Mouse (Mus musculus) layer of hippocampus, adult 8-10 months (tissue): ENCODE measurements around the gene Frem2. TPM values are rescaled to one million over a fixed set of nuclear protein-coding genes. Genes with fewer than 3 reads are reported as not detected.

ENCODE experiments used
- DNase-seq, 2 experiments: peaks; one replicate each; pipeline ENCODE4 v3.0.0; 2022; ENCODE audit warnings: low spot score in 2 of 2
- total RNA-seq, 4 experiments: library from RNA; stranded (reverse); gene quantifications; 2 replicates each; pipeline ENCODE4 v1.2.4; 2022

Frem2 gene
- total RNA-seq, 4 experiments from 2014 or later = 2.4 to 2.9 (median 2.8) TPM

DNA sequence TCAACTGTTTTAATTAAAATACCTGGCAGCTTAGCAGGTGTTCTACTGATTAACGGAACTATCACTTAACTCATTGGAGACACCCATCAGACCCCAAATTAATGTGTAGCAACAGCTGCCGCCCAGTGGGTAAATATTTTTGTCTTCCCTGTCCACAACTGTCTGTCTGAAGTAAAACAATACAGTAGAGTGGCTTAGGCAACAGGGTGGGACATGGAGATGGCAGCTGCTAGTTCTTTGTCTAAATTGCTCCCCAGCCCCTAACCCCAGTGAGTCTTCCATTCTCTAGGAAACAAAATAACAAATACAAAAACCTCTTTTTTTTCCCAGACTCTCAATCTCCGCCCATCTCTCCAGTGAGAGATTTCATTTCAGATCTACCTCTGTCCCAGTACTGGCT lies 36.2 kb downstream of the Frem2 start:
- DNase-seq = no peak

DNA sequence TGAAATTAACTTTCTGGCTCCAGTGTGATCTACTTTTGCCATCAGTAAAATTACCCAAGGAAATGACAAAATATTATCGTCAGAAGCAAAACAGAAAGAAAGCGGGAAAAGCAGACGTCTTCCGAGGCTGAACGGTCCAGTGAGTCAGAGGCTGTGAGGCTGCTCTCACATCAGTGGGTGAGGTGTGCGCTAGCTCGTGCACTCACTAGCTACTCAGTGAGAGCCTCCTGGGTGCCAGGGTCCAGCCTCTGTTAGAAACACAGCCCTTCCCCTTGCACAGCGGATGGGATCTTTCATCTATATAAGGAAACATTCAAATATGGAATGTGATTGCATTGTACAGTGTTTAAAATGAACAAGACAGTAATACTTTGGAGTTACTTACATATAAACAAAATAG lies 36.8 kb downstream of the Frem2 start:
- DNase-seq = no peak

DNA sequence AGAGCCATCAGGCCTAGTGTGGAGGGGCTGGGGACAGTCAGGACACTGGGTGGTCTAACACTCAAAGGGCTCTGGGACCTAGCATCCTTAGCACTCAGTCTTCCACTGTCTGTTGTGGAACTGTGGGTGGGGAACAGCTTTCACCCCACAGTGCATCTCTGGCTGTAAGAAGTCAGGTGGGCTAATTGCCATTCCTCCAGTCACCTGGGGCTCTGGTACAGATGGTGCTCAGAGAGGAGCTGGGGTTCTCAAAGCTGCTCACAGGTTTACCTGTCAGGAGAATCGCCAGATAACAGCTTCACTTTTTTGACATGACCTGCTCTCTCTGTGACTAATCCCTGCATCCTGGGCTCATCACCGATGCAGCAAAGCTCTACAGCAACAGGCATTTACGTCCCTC lies 46.0 kb downstream of the Frem2 start:
- DNase-seq = no peak

DNA sequence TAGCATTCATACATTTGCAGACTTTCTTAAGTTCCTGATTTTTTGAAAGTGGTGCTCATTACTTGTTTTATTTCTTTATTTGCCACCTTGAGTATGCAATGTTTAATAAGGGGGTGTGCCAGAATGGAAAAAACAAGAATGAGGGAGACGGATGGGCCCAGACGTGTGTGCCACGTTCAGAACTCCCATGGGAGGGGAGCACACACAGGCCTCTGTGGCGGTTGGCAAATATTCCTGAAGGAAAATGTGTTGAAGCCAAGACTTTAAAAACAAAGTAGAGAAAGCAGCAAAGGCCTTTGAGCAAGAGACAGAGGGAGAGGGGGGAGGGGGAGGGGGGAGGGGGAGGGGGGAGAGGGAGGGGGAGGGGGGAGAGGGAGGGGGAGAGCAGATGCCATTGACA lies 47.3 kb downstream of the Frem2 start:
- no peak for DNase-seq

DNA sequence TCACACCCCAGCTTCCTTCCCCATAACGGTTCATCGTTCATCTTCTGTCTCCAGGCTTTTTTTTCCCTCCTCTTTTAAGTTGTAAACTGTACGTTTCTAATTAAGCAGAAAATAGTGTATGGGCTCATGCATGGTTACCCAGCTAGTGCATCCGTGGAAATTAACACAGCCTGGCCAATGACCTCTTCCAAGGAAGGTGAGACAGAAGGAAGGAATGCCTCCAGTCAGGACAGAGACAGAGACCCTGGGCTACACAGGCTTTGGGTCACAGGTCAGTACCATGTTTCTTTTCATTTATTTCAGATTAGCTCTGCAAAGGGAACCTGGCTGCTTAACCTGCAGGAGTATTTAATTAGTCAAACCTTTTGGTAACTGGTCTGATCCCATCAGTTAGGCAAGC lies 57.0 kb downstream of the Frem2 start:
- no peak for DNase-seq

DNA sequence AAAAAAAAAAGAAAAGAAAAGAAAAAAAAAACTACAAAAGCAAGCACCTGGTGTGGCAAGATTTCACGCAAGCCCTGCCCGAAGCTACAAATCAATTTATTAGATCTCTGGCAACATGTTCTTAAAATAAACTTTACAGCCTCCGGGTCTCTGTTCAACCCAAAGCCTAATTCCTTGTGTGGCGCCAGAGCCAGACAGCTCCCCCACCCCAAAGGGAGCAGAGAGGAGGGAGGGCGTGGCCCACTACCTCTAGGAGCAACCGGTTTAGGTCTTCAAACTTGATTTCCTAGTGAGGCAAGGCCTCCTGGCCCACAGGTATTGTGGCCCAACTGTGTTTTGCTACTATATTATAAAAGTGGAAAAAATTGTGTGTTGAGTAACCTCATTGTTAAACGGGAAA lies 57.8 kb downstream of the Frem2 start:
- no peak for DNase-seq

DNA sequence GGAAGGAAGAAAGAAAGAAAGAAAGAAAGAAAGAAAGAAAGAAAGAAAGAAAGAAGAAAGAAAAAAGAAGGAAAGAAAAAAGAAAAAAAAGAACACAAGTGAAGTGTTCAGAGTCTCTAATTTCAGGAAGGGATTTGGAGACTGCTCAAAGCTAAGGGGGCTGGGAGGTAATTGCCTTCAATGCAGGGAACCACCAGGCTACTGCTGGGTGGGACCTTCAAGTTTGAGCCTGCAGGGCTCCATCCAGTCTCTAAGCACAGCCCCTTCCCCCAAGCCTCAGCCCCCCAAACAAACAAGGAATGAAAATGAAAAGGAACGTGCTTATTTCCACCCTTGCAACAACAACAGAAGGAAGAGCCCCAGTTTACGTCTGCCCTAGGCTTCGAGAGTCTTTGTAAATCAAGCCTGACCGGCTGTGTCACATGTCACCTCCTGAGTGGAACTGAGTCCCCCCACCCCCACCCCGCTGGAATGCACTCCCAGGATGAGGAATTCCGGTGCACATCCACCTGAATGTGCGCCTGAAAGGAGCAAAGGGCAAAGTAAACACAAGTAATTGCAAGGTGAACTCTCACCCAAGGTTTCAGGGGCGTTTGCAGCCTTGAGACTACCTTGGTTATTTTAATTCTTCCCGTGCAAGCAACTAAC lies 58.9 kb downstream of the Frem2 start:
- no peak for DNase-seq

DNA sequence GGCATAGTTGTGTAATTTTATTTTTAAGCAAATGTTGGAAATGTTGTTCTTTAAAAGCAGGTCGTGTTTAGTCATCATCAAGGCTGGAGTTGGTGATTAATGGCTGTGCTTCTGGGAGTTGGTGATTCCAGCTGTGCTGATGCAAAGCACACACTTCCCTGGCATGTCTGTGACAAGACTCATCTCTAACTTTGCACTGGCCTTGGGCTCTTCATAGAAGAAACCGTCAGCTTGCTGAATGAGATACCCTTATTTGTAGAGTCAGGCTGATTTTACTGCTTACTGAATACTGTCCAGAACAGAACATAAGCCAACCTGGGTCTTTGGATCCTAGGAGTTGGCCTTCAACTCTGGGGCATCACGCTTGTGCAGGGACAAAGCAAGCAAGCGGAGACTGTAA lies 62.7 kb downstream of the Frem2 start:
- no peak for DNase-seq

DNA sequence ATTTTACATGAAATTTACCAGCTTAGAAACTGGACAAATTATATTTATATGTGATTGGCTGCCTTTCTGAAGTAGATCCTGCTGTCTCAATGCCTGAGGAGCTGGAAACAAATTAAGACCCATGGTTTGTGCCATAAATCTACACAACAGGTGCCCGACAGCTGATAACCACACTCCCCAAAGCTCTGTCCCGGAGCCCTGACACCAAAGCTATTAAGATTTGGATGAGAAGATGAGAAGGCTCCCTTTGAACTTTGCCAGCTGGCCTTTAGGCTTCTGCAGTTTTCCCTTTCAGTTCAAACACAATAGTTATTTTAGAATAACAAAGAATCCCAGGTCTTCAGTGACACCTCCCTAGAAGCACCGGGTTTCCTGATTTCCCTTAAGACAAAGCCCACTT lies 63.4 kb downstream of the Frem2 start:
- no peak for DNase-seq

DNA sequence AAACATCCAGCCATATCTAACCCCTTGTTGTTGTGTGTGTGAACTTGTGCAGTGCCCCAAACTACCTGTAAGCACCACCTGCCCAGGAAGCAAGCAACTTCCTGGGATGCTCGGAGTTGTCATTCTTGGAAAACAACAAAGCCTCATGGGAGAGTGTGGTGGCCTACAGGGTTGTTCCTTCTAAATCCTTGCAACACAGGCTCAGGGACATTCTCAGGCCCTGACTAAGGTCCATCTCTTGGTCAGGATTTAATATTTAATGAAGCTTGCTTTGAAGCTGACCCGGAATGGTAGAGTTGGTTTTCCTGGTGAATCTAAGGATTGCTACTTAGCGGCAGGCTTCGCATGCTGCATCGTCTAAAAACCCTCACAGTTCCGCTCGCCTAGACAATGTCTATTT lies 65.1 kb downstream of the Frem2 start:
- no peak for DNase-seq

DNA sequence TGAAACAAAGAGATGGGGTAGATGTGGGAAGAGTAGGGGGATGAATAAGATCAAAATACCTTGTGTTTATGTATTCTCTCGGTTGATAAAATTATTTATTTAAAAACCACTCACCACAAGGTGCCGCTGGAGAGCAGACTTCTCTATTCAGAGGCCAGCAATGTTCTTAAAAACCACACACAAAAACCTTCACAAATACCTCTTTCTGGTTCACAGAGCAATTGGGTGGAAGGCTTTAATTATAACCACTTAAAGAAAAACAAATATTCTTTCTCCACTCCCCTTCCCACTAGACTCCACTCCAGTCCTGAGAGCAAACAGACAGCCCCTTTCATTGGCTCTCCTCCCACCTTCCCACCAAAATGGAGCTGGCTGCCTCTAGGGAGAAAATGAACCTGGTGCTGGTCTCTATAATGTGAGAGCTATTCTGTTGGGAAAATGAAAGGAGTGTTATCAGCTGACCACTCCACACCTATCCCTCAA lies 67.0 kb downstream of the Frem2 start:
- peak; percentile 12 to 64 for DNase-seq

DNA sequence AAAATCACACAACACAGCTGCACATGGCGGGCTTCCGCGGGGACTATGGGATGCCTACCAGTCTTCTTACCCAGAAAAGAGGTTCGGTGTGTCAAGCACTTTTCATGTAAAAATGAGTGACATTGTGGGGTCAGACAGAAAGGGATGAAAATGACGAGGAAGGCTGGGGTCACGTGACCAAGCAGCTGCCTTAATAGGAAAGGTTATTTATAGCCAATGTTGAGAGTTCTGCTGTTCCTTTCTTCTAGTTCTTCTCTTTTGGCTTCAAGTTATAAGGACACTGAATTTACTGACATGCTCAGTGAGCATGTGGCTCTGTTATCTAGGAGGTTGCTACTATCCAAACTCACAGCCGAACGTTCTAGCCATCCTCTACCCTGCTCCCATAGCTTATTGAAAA lies 73.9 kb downstream of the Frem2 start:
- no peak for DNase-seq

DNA sequence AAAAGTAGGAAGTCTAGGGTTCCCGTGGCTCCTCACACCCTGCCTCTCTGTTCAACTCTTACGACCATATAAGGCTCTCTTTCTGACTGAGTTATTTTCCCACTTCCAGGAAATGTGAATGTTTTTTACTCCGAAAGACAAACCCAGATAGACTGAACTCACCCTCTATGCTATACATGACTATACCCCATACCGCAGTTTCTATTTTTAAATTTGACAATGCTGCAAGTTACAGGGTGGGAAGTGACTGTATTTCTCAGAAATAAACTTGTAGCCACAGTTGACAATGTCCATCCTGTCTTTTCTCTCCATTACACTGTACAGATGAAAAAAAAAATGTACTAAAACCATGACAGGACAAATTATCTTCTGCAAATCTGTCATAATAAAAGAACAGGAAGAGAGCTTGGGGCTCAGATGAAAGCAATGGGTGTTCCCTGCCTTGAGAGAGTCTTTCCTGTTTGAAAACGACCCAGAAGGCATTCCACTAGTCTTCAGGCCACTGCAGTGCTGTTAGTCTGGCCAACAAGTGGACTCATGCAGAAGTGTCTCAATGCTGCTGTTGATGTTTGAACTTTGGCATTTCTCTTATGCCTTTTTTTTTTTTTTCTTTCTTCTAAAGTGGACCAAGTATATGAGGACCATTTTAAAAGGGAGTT lies 76.4 kb downstream of the Frem2 start:
- DNase-seq = no peak

DNA sequence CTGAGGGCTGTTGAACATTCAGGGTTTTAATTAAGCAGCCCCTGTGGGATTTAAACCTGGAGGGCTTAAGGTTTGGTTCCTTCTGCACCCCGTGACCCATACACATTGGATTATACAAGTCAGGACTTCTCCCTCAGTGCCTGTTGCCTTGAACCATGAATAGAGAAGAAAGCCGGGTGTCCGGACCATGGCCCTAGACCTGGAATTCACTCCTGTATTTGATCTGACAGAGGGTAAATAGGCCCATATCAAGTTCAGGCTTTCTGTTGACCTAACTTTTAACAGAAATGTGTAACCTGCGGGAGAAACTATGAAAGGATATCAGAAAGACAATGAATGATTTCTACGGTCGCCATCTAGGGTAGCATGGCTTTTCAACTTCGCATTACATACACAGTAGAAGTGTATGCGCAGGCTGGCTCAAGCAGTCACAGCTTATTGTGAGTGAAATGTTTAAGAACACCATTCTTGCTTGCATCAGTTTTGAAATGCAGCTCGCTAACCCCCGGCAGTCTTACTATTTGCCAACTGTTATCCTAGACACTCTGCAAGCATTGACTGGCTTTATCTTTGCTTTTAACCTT lies 77.9 kb downstream of the Frem2 start:
- DNase-seq = no peak

DNA sequence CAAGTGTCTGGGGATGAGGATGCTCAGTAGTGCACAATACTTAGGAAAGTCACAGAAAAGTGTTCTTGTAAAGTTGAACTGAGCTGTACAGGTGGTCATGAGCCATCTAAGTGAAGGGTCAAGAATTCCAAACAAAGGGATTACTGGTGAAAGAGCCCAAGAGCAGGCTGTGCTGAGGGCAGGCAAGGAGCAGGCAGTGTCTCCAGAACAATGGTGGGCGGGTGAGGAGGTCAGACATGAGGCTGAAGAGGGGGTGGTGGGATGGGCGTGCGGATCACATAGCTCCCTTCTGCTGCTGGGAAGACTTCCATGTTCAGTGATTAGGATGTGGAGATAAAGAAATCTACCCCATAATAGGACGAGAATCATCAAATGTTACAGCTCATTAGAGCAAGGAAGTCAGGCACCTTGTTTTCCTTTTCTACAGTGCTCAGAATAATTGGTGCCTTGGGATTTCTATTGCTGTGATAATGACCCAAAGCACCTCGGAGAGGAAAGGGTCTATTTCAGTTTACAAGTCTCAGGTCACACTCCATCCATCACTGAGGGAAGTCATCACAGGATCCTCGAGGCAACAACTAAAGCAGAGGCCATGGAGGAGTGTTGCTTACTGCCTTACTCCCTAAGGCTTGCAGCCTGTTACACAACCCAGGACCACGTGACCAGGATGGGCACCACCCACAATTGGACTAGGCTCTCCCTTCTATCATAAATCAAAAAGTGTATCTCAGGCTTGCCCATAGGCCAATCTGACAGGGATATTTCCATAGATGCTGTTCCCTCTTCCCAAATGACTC lies 80.6 kb downstream of the Frem2 start:
- no peak for DNase-seq

DNA sequence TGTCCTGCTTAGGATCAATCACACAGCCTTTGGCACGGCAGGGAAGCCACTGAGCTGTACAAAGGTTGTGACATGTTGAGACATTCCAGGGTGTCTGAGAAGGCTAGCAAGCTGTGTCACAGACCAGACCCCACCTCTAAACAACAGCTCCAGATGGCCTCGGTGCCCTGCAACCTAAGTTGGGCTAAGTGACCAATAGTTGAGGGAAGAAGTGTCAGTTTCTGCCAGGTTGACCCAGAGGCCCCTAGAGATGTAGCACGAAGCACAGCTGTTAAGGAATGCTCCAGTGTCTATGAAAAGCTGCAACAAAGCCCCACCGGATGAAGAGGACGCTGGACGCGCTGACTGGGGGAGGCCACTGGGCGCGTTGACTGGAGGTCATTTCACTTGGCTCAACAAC lies 83.0 kb downstream of the Frem2 start:
- DNase-seq = no peak

DNA sequence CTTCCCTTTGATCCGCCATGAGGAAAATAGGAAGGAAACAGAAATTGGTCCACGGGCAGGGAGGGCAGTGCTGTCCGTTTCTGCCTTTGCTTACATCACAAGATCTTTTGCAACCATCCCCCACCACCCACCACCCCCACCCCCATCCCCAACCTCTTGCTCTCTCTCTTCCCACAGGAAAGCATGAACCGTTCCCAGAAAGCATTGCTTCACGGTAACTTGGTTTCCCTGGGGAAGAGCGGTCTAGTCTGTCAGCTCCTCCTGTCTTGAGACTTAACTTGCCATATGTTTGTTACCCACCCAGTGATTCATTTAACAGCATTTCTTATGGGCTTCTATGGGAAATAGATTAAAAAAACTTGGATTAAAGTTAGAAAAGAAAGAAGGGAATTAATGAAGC lies 85.5 kb downstream of the Frem2 start:
- DNase-seq = no peak

DNA sequence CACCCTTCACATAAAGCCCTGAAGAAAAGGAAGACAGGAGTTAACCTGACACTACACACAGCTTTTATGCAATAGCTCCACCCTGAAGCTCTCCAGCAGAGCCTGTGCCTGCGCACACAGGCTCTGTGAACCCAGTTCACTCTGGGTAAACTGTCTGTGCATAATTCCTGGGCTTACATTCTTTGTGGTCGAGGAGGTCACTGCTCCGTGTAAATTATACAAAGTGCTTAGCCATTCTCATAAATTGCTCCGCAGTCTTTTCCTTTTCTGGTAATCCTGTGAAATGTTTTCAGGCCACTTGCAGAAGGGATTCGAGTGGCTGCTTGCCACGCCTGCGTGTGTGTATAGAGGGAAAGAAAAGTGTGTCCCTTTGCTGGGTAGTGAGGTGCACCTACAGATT lies 92.6 kb downstream of the Frem2 start:
- no peak for DNase-seq

DNA sequence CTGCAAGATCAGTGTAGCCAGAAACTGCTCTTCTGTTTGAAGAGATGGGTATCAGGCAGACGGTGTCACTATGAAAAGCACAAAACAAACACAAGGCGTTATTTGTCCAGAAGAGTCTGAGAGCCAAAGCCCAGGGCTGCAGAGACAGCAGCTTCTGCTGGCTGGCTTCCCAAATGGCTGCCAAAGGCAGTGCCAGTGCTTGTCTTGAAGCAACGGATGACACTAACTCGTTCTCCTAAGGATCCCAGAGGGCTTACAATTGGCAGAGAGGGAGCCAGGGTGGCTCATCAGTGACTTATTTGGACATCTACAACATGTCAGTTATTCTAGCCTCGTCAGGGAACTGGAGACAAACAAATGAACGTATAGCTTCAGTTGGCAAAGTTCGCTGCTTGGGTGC lies 93.4 kb downstream of the Frem2 start:
- peak; percentile 9 to 10 for DNase-seq

DNA sequence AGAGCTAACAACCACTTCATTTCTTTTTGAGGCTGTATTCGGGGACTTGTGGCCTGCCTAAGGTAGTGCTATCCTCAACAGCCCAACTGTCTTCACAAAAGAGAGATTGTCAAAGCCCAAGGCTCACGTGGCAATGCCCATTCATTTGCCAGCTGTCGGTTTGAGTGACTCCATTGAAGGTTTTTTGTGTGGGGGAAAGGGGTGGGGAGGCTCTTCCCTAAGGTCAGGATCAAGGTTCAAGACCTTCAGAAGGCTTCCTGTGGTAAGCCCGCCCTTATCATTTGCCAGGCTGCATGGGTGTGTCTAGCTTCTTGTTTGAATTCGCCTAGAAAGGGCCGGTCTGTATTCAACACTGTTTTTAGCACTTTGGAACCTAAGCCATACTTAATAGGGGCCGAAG lies 95.3 kb downstream of the Frem2 start:
- no peak for DNase-seq

DNA sequence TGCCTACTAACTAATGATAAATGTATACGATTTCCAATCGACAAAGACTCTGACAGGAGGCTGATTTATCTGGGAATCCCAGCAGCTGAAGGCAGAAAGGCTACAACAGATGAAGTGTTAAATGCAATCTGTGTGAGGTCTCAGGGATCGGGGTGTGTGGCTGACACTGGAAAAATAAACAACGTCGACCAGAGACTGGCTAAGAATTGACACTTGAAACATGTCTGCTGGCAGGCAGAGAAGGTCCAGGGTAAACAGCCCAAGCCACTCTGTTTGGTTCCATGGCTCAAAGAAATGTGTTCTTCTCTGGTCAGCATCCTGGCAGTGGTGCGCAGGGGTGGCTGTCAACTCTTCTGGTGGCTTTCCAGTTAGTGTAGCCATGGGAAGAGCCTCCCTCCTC lies 98.1 kb downstream of the Frem2 start:
- no peak for DNase-seq

DNA sequence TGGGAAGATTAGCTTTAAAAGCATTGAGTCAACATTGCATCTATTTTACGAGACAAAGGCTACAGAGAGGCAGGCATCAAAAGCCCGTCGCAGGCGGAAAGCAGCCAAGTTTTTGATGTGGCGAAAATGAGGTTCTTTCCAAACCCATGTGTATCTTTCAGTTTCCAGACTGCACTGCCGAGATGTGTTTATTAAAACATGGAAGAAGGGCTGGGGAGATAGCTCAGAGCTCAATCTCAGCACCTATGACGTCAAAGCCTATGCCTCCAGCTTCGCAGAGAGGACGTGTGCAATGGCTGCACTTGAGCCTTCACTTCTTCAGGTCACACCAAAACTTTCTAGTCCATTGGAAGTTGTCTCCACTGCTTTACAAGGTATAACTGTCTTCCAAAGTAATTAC lies 98.9 kb downstream of the Frem2 start:
- DNase-seq = no peak
